Mouse (Mus musculus): ENCODE data around the gene Ift122. TPM values are rescaled to one million over a fixed set of nuclear protein-coding genes. Genes with fewer than 3 reads are reported as not detected.

Ift122 gene
- total and polyA plus RNA-seq, 3 experiments: 3.3 to 8.0 TPM; not detected in 1

DNA sequence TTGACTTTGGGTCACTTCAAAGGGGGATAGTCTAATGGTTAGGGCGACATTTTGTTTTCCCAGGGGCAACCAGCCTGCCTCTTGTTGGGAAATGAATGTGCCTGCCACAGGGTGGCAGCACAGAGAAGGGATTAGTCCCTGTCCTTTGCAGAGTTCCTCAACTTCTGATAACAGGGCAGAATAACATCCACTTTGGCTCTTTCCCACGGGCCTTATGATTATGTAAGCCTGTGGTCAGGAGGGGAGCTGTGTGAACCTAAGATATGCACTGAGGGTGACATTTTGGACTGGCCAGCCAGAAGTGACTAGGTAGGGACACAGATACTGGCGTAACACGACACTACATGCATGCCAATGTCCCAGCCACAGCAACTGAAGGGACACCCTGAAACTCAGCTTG, 39.2 kb upstream of the Ift122 start (continued):
- peak; percentile 47 for TF ChIP-seq ZC3H11A (IDR thresholded peaks at IDR 0.05; ENCODE audit: low read depth, low read length)
- peak; percentile 75 for TF ChIP-seq TCF12 (IDR thresholded peaks at IDR 0.05; ENCODE audit: low read depth, low read length)

GRCm38 (mm10) chr6:115815041-115815440, 38.2 kb upstream of the Ift122 start:
- TF ChIP-seq KAT2A (conservative IDR thresholded peaks at IDR 0.05; ENCODE audit: low read depth, low read length) (no peak), GATA1 (IDR thresholded peaks at IDR 0.05; ENCODE audit: low read depth, low read length) (no peak), ZMIZ1 (IDR thresholded peaks at IDR 0.05; ENCODE audit: low read depth, low read length) (no peak), ZC3H11A (IDR thresholded peaks at IDR 0.05; ENCODE audit: low read depth, low read length) (no peak), MAFK (IDR thresholded peaks at IDR 0.05; ENCODE audit: borderline replicate concordance, low read depth, low read length) (no peak), MYB (IDR thresholded peaks at IDR 0.05; ENCODE audit: low read depth, low read length) (no peak), CTCF (IDR thresholded peaks at IDR 0.05 in 2 of 3, conservative IDR thresholded peaks at IDR 0.05 in 1 of 3; ENCODE audit: control insufficient read depth in 1 of 3, insufficient read depth in 1 of 3, low read depth in 2 of 3, low read length in 3 of 3, poor library complexity in 1 of 3, severe bottlenecking in 1 of 3) (no peak), MAX (IDR thresholded peaks at IDR 0.05; ENCODE audit: low read length) (no peak), POLR2AphosphoS5 (IDR thresholded peaks at IDR 0.05; ENCODE audit: borderline replicate concordance, low read depth, low read length) (no peak), RCOR1 (IDR thresholded peaks at IDR 0.05; ENCODE audit: low read depth, low read length) (no peak), CHD1 (IDR thresholded peaks at IDR 0.05; ENCODE audit: low read depth, low read length) (no peak), USF1 (IDR thresholded peaks at IDR 0.05; ENCODE audit: low read depth, low read length) (no peak), POLR2AphosphoS2 (IDR thresholded peaks at IDR 0.05; ENCODE audit: low read length) (no peak), BHLHE40 (IDR thresholded peaks at IDR 0.05; ENCODE audit: borderline replicate concordance, low read depth, low read length) (no peak)
- Histone ChIP-seq H3K27me3 (ENCODE audit: control insufficient read depth in 1 of 2, insufficient read depth in 2 of 2, low read length in 2 of 2) (no peaks in the 10 kb centered on the region), H3K79me2 (ENCODE audit: control insufficient read depth, insufficient read depth, low read length, poor library complexity) (no peaks in the 10 kb centered on the region), H3K4me1 (ENCODE audit: control insufficient read depth in 1 of 2, insufficient read depth in 2 of 2, low read length in 2 of 2) (peaks cover 4 to 13% of the 10 kb centered on the region in 2 experiments), H3K36me3 (ENCODE audit: control insufficient read depth in 1 of 2, insufficient read depth in 2 of 2, low read length in 2 of 2) (peaks cover 0 to 8% of the 10 kb centered on the region in 2 experiments; a peak in 2 of 4 replicates), H3K9me3 (replicated peaks; ENCODE audit: insufficient read depth, low read length) (no peaks in the 10 kb centered on the region), H3K4me3 (ENCODE audit: control insufficient read depth in 1 of 2, insufficient read depth in 1 of 2, low read depth in 2 of 2, low read length in 2 of 2) (peak overlapping the region in 1 of 2 experiments; percentile 25; a peak in 1 of 4 replicates), H3K27ac (ENCODE audit: control insufficient read depth, low read depth, low read length) (peak overlapping the region; percentile 68; the same call in 1 of the 2 replicates), H3K9ac (ENCODE audit: control insufficient read depth, low read depth, low read length, poor library complexity, severe bottlenecking) (peak overlapping the region; percentile 56)
- DNase-seq (ENCODE audit: low read depth, low spot score): no peak

DNA sequence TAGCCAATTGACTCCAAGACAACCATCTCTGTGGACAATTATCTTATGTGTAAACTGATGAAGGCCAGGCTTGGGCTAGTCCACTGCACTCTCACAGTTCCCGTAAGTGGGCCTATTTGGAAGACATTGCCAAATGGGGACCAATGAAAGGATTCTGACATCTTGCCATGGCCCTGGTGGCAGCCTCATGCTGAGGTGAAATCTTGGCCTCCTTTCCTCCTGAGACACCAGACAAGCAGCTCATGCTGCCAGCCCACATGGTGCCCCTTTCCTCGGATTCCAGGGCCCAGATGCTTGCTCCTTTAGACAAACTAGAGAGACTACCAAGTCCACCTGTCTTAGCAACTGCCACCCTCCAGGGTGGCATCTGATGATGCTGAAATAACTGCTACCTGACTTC, 35.1 kb upstream of the Ift122 start:
- peaks cover 0 to 8% of the 10 kb centered on the region in 2 experiments; a peak in 2 of 4 replicates for H3K36me3 ChIP-seq (ENCODE audit: control insufficient read depth in 1 of 2, insufficient read depth in 2 of 2, low read length in 2 of 2)
- no peak overlapping the region for H3K4me3 ChIP-seq (ENCODE audit: control insufficient read depth in 1 of 2, insufficient read depth in 1 of 2, low read depth in 2 of 2, low read length in 2 of 2)
- no peak for DNase-seq (ENCODE audit: low read depth, low spot score)
- H3K9ac ChIP-seq (ENCODE audit: control insufficient read depth, low read depth, low read length, poor library complexity, severe bottlenecking): no peak overlapping the region
- H3K27me3 ChIP-seq (ENCODE audit: control insufficient read depth in 1 of 2, insufficient read depth in 2 of 2, low read length in 2 of 2): no peaks in the 10 kb centered on the region
- H3K27ac ChIP-seq (ENCODE audit: control insufficient read depth, low read depth, low read length): no peak overlapping the region
- no peaks in the 10 kb centered on the region for H3K79me2 ChIP-seq (ENCODE audit: control insufficient read depth, insufficient read depth, low read length, poor library complexity)
- H3K4me1 ChIP-seq (ENCODE audit: control insufficient read depth in 1 of 2, insufficient read depth in 2 of 2, low read length in 2 of 2): peaks cover 4 to 16% of the 10 kb centered on the region in 2 experiments
- TF ChIP-seq RAD21 (IDR thresholded peaks at IDR 0.05; ENCODE audit: low read depth, low read length): no peak
- TF ChIP-seq MYB (IDR thresholded peaks at IDR 0.05; ENCODE audit: low read depth, low read length): no peak
- no peak for TF ChIP-seq ZNF384 (IDR thresholded peaks at IDR 0.05; ENCODE audit: low read depth, low read length)
- TF ChIP-seq KAT2A (conservative IDR thresholded peaks at IDR 0.05; ENCODE audit: low read depth, low read length): no peak
- TF ChIP-seq UBTF (IDR thresholded peaks at IDR 0.05; ENCODE audit: borderline replicate concordance, insufficient read depth, low read depth, low read length): no peak
- TF ChIP-seq RCOR1 (IDR thresholded peaks at IDR 0.05; ENCODE audit: low read depth, low read length): no peak
- TF ChIP-seq BHLHE40 (IDR thresholded peaks at IDR 0.05; ENCODE audit: borderline replicate concordance, low read depth, low read length): no peak
- no peak for TF ChIP-seq NELFE (IDR thresholded peaks at IDR 0.05; ENCODE audit: low read depth, low read length)
- no peak for TF ChIP-seq TCF12 (IDR thresholded peaks at IDR 0.05; ENCODE audit: low read depth, low read length)
- TF ChIP-seq MEF2A (IDR thresholded peaks at IDR 0.05; ENCODE audit: extremely low read depth, insufficient replicate concordance, low read depth, low read length, poor library complexity, severe bottlenecking): no peak
- no peak for TF ChIP-seq E2F4 (IDR thresholded peaks at IDR 0.05; ENCODE audit: borderline replicate concordance, low read depth, low read length)
- no peak for TF ChIP-seq GABPA (IDR thresholded peaks at IDR 0.05; ENCODE audit: low read depth, low read length)
- no peak for TF ChIP-seq MAX (IDR thresholded peaks at IDR 0.05; ENCODE audit: low read length)
- no peak for TF ChIP-seq TAL1 (IDR thresholded peaks at IDR 0.05; ENCODE audit: low read length)
- TF ChIP-seq POLR2A (IDR thresholded peaks at IDR 0.05; ENCODE audit: control insufficient read depth in 1 of 2, insufficient read depth in 1 of 2, low read depth in 1 of 2, low read length in 2 of 2, poor library complexity in 1 of 2): no peak
- no peak for TF ChIP-seq POLR2AphosphoS5 (IDR thresholded peaks at IDR 0.05; ENCODE audit: borderline replicate concordance, low read depth, low read length)
- no peak for TF ChIP-seq MAFK (IDR thresholded peaks at IDR 0.05; ENCODE audit: borderline replicate concordance, low read depth, low read length)
- no peaks in the 10 kb centered on the region for H3K9me3 ChIP-seq (replicated peaks; ENCODE audit: insufficient read depth, low read length)
